Mouse (Mus musculus): ENCODE measurements at regions not wholly inside any gene's neighbourhood (a gene's known extent, or its start where the extent isn't known, plus 50 kb on each side); places are given as distances from the start of the nearest gene placed in this dataset.

DNA sequence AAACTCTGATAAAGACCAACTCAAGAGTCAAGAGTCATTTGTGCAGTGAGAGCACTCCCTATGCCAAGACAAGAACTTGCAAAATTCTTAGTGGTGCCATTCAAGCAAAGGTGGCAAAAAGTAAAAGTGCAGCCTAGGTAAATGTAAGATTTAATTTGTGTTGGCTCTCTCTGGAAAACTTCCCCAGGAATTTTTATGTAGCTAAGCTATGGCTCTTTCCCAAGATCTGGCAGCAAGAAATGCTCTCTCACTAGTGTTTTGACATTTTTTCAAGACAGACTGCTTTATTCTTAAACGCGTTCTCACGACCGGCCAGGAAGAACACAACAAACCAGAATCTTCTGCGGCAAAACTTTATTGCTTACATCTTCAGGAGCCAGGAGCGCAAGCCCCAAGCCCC lies 461.6 kb upstream of the Gje1 start:
- TF ChIP-seq CTCF (conservative IDR thresholded peaks at IDR 0.05 in 1 of 2, IDR thresholded peaks at IDR 0.05 in 1 of 2; ENCODE audit: low read depth in 2 of 2, low read length in 2 of 2) = no peak
- TF ChIP-seq EP300 (IDR thresholded peaks at IDR 0.05; ENCODE audit: low read length) = no peak
- no peak for TF ChIP-seq SIN3A (IDR thresholded peaks at IDR 0.05; ENCODE audit: low read length)
- TF ChIP-seq MYC (IDR thresholded peaks at IDR 0.05; ENCODE audit: low read depth, low read length) = no peak
- no peak for TF ChIP-seq CHD2 (IDR thresholded peaks at IDR 0.05; ENCODE audit: low read length)
- no peak for TF ChIP-seq BHLHE40 (IDR thresholded peaks at IDR 0.05; ENCODE audit: low read depth, low read length)
- TF ChIP-seq POLR2A (IDR thresholded peaks at IDR 0.05; ENCODE audit: low read depth, low read length) = no peak
- TF ChIP-seq MAX (IDR thresholded peaks at IDR 0.05; ENCODE audit: low read length) = no peak
- no peak for TF ChIP-seq USF1 (IDR thresholded peaks at IDR 0.05; ENCODE audit: low read depth, low read length)
